Mouse (Mus musculus) heart, adult 8-10 months (tissue): ENCODE measurements around the gene Prpf8. TPM values are rescaled to one million over a fixed set of nuclear protein-coding genes. Genes with fewer than 3 reads are reported as not detected.
"Not testable (repeated sequence)": the region's sequence is repeated elsewhere in the genome, so short reads cannot be mapped to it uniquely, and the experiment has no call there.

ENCODE experiments used
- DNase-seq: peaks from one replicate; pipeline ENCODE4 v3.0.0; 2022; ENCODE audit warnings: low spot score
- total RNA-seq, 4 experiments: library from RNA; stranded (reverse); gene quantifications; 2 replicates each; pipeline ENCODE4 v1.2.4; 2022

Gene Prpf8
- 10 to 100 TPM; 92.4 to 99.5 (median 94.6) TPM for total RNA-seq

DNA sequence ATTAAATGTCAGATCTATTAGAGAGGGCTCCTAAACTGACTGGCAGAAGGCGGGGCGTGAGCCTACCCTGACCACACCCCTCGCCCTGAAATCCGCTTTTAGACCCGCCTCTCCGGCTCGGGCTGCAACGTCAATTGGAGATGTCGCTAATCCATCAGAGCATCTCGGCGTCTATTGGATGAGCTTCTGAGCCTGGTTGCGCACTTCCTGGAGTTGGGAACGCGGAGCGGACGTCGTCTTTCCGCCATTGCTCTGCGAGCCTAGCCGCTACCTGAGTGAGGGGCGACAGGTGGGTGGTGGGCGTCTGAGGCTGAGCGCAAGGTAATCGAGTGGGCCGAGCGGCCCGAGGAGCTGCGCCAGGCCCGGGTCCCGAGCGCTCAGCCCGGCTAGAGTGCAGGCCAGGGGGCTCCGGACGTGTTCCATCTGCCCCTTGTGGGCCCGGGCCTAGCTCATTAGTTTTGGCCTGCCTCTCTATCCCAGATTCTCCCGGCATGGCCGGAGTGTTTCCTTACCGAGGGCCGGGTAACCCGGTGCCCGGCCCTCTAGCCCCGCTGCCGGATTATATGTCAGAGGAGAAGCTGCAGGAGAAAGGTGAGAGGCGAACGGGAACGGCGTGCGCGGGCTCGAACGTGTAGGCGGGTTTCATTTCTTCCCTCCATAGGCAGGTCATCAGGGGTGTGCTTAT, at the start of gene Prpf8:
Gene Prpf8, plus strand, starts transcription at position 216 of the 685 bp plus-strand sequence.
- DNase-seq: peak; percentile 99

DNA sequence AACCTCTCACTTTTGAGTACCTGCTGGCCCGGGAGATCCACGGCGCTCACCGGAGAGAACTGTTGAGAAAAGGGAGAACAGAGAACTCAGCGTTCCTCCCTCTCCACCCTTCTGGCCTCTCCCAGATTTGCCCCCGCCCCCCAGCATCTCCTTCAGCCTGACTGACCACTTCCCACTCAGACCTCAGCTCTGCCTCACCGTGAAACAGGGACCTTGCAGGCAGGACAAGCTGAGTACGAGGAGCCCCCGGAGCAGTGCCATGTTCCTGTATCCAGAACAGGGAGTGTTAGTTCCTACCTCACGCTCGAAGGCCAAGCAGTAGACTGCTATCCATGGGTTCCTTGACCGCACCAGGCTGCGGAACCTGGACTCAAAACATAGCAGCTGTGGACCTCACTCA, 48.4 kb upstream of the Prpf8 start:
- no peak for DNase-seq

- DNase-seq: no peak
Observed at GRCm38 (mm10) chr11:75438804-75439203, 47.8 kb upstream of the Prpf8 start.

DNA sequence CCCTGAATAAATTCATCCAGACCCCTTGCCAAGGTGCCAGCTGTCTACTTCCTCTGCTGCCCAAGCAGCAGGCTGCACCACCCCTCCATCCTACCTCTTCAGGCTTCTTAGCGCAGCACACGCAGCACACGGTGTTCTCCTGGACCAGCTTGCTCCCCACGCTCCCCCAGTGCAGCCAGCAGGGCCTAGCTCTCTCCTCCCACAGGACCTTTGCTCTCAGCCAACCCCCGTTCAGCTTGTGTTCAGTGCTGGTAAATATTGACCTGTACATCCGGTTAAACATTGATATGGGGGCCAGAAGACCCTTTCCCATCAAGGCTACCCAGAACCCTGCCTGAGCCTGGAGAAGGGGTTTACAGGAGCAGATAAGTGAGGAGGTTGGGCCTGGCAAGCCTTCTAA, 47.3 kb upstream of the Prpf8 start, which contains the start of gene Serpinf2:
Gene Serpinf2, minus strand, starts transcription at position 229 of the 400 bp plus-strand sequence.
- no peak for DNase-seq

DNA sequence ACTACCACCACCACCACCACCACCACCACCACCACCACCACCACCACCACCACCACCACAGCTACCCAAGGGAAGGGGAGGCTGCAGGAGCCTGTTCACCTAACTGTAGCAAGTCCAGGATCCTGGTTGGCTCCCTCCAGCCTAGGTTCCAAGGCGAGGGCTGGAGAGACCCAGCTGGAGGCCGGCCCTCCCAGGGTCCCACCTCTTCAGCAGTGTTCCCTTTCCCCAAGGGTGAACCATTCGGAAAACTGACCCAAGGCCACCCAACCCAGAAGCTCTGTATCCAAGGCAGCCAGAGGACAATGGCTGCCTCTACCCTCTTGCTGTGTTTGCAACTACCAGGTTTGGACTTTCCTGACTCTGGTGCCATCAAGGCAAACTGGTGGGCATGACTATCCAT, 46.7 kb upstream of the Prpf8 start:
- no peak for DNase-seq

GRCm38 (mm10) chr11:75441034-75441433, 45.6 kb upstream of the Prpf8 start:
- DNase-seq: no peak

- no peak for DNase-seq
Observed at GRCm38 (mm10) chr11:75441601-75442000, 45.0 kb upstream of the Prpf8 start.

- DNase-seq: no peak
Observed at GRCm38 (mm10) chr11:75443711-75444110, 42.9 kb upstream of the Prpf8 start.

GRCm38 (mm10) chr11:75448575-75448974, 38.0 kb upstream of the Prpf8 start:
- DNase-seq: no peak

- DNase-seq: no peak
Observed at GRCm38 (mm10) chr11:75449695-75450094, 36.9 kb upstream of the Prpf8 start.

GRCm38 (mm10) chr11:75450304-75450908, 36.2 kb upstream of the Prpf8 start:
- DNase-seq: no peak

DNA sequence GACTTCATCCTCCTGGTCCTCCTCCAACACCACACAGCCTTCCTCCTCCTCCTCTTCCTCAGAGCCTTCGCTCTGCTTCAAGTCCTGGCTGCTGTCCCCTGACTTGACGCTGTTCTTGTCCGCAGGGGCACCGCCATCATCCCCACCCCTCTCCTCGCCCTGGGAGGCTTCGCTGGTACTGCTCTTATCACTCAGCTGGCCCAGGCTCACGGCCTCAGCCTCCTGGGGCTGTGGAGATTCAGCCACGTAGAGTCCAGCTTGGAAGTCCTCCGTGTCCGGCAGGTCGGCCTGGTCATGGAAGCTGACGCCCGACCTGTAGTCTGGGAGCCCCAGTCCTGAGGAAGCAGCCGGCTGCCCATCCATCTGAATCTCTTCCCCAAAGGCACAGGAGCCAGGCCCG, 35.7 kb upstream of the Prpf8 start:
- DNase-seq: no peak

DNA sequence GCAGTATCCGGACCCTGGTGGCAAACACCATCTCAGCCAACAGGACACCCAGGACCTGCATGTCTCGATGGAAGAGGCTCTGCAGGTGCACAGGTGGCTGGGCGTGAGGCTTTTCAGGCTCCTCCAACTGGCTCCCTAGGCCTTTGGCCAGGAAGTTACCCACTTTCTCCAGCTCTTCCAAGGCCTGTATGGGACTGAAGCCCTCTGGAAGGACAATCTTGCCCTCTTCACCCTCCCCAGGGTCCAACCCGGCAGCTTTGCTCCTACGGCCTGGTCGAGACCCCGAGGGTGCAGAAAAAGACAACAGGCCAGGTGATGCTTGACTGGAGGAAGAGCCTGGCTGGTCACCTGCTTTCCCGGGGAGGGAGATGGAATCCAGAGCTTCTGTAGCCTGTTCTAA, 34.5 kb upstream of the Prpf8 start:
- DNase-seq: no peak

- DNase-seq: no peak
Observed at GRCm38 (mm10) chr11:75452812-75453557, 33.6 kb upstream of the Prpf8 start.

GRCm38 (mm10) chr11:75453991-75454930, 32.4 kb upstream of the Prpf8 start, which contains the start of gene Wdr81:
Gene Wdr81 (minus strand): TSS chr11:75454717.
- peak; percentile 92 for DNase-seq

GRCm38 (mm10) chr11:75455041-75455736, 31.4 kb upstream of the Prpf8 start:
- no peak for DNase-seq

- not testable (repeated sequence) for DNase-seq
Observed at GRCm38 (mm10) chr11:75455971-75456370, 30.6 kb upstream of the Prpf8 start.

- DNase-seq: no peak
Observed at GRCm38 (mm10) chr11:75456440-75456871, 30.2 kb upstream of the Prpf8 start.

DNA sequence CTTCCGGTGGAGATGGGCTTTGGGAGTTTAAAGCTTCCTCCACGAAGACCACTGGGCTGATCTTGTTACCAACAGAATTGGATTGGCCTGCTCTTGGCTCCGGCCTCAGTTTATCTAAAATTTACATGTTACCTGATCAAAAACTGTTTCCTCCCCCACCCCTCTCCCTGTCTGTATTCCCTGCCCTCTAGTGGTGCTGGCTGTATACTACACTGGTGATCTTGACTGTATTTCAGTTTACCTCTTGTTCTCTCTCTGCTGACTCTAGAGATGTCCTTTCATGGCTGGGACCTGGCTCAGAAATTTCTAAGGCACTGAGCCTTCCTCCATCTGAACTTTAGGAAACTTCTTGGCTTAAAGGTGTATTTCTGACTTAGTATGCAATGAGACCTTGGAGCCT, 28.4 kb upstream of the Prpf8 start:
- no peak for DNase-seq

GRCm38 (mm10) chr11:75458628-75459041, 28.0 kb upstream of the Prpf8 start:
- DNase-seq: peak; percentile 76
